Mouse (Mus musculus) CH12.LX (cell line): Measurements from ENCODE around the gene Ldah. TPM values are rescaled to one million over a fixed set of nuclear protein-coding genes. Genes with fewer than 3 reads are reported as not detected.

Experiments used
- DNase-seq: peaks from one replicate; pipeline ENCODE4 v3.0.0-alpha.2; 2013; ENCODE audit errors: extremely low read depth
- H3K27ac ChIP-seq: 2 replicates; pipeline ENCODE4 v1.5.1; 2012; ENCODE audit warnings: low read depth, mild to moderate bottlenecking, control low read depth, moderate library complexity; ENCODE audit not compliant: insufficient read depth
- H3K27me3 ChIP-seq: replicated peaks from 2 replicates; pipeline ENCODE3; 2012; ENCODE audit warnings: inconsistent platforms
- H3K36me3 ChIP-seq, 2 experiments: replicated peaks in 1 of 2; 2 replicates each; pipeline versions ENCODE3 to v1.6.1; 2012; ENCODE audit warnings: inconsistent platforms in 1 of 2, low read length in 1 of 2, mild to moderate bottlenecking in 1 of 2, mixed read lengths in 1 of 2, moderate library complexity in 1 of 2; ENCODE audit not compliant: control insufficient read depth in 1 of 2, insufficient read depth in 1 of 2
- H3K4me1 ChIP-seq, 2 experiments: 2 replicates each; pipeline ENCODE4 v1.6.1; 2012; ENCODE audit warnings: inconsistent platforms in 1 of 2, moderate library complexity in 1 of 2; ENCODE audit not compliant: insufficient read depth in 2 of 2, control insufficient read depth in 1 of 2
- H3K4me2 ChIP-seq: 2 replicates; pipeline ENCODE4 v1.6.1; 2012; ENCODE audit warnings: low read depth, mild to moderate bottlenecking, control low read depth; ENCODE audit not compliant: poor library complexity, insufficient read depth, severe bottlenecking
- H3K4me3 ChIP-seq, 3 experiments: fragments of 150-350 bp in 1 of 3; sonication (generic) in 1 of 3; replicated peaks in 1 of 3; 2 replicates each; pipeline versions ENCODE3 to v1.5.1; 2011 to 2012; ENCODE audit warnings: low read depth in 2 of 3, low read length in 2 of 3, mild to moderate bottlenecking in 2 of 3, moderate library complexity in 2 of 3, control low read depth in 1 of 3, improper control_type of control experiment in 1 of 3, inconsistent platforms in 1 of 3, mixed read lengths in 1 of 3; ENCODE audit not compliant: poor library complexity in 1 of 3
- H3K79me2 ChIP-seq: replicated peaks from 2 replicates; pipeline ENCODE4 v1.6.1; 2012; ENCODE audit warnings: mild to moderate bottlenecking, moderate library complexity; ENCODE audit not compliant: control insufficient read depth, poor library complexity, insufficient read depth, severe bottlenecking; ENCODE audit errors: extremely low read depth
- H3K9ac ChIP-seq: 2 replicates; pipeline ENCODE4 v1.6.1; 2012; ENCODE audit warnings: low read depth, mild to moderate bottlenecking, control low read depth, moderate library complexity; ENCODE audit not compliant: insufficient read depth
- H3K9me3 ChIP-seq: replicated peaks from 2 replicates; pipeline ENCODE3; 2012; ENCODE audit warnings: low read length, inconsistent platforms, mixed read lengths
- BHLHE40 ChIP-seq: IDR thresholded peaks from 2 replicates; pipeline ENCODE4 v1.6.1; 2011; ENCODE audit warnings: mild to moderate bottlenecking, low read depth, low read length, improper control_type of control experiment
- CHD1 ChIP-seq: IDR thresholded peaks from 2 replicates; pipeline ENCODE4 v1.6.1; 2012; ENCODE audit warnings: low read depth, low read length, improper control_type of control experiment, inconsistent platforms
- CHD2 ChIP-seq: IDR thresholded peaks from 2 replicates; pipeline ENCODE4 v1.6.1; 2011; ENCODE audit warnings: low read length, improper control_type of control experiment
- CTCF ChIP-seq, 2 experiments: IDR thresholded peaks in 1 of 2; conservative IDR thresholded peaks in 1 of 2; 2 replicates each; pipeline ENCODE4 v1.5.1; 2011 to 2012; ENCODE audit warnings: low read depth in 2 of 2, low read length in 2 of 2, improper control_type of control experiment in 1 of 2, inconsistent platforms in 1 of 2, mild to moderate bottlenecking in 1 of 2, moderate library complexity in 1 of 2
- EP300 ChIP-seq: IDR thresholded peaks from 2 replicates; pipeline ENCODE4 v1.6.1; 2011; ENCODE audit warnings: low read length, improper control_type of control experiment
- ETS1 ChIP-seq: conservative IDR thresholded peaks from 2 replicates; pipeline ENCODE4 v1.6.1; 2012; ENCODE audit warnings: low read depth, mild to moderate bottlenecking, inconsistent platforms, low read length, improper control_type of control experiment, moderate library complexity
- HCFC1 ChIP-seq: IDR thresholded peaks from 2 replicates; pipeline ENCODE4 v1.6.1; 2012; ENCODE audit warnings: low read depth, mild to moderate bottlenecking, inconsistent platforms, low read length, improper control_type of control experiment
- KAT2A ChIP-seq: IDR thresholded peaks from 2 replicates; pipeline ENCODE4 v1.6.1; 2012; ENCODE audit warnings: low read length, improper control_type of control experiment, inconsistent platforms; ENCODE audit not compliant: insufficient replicate concordance
- MAZ ChIP-seq: IDR thresholded peaks from 2 replicates; pipeline ENCODE4 v1.6.1; 2012; ENCODE audit warnings: low read depth, mild to moderate bottlenecking, inconsistent platforms, low read length, improper control_type of control experiment, moderate library complexity
- MXI1 ChIP-seq: IDR thresholded peaks from 2 replicates; pipeline ENCODE4 v1.6.1; 2011; ENCODE audit warnings: mild to moderate bottlenecking, low read depth, low read length, improper control_type of control experiment
- MYC ChIP-seq: IDR thresholded peaks from 2 replicates; pipeline ENCODE4 v1.6.1; 2011; ENCODE audit warnings: low read depth, mild to moderate bottlenecking, improper control_type of control experiment, low read length
- NRF1 ChIP-seq: IDR thresholded peaks from 2 replicates; pipeline ENCODE4 v1.6.1; 2014; ENCODE audit warnings: low read depth, mild to moderate bottlenecking, inconsistent platforms, low read length, improper control_type of control experiment, moderate library complexity
- PAX5 ChIP-seq: IDR thresholded peaks from 2 replicates; pipeline ENCODE4 v1.6.1; 2012; ENCODE audit warnings: low read length, inconsistent platforms, mixed read lengths
- POLR2AphosphoS2 ChIP-seq: IDR thresholded peaks from 2 replicates; pipeline ENCODE4 v1.6.1; 2011; ENCODE audit warnings: low read depth, low read length, improper control_type of control experiment
- RAD21 ChIP-seq: IDR thresholded peaks from 2 replicates; pipeline ENCODE4 v1.6.1; 2011; ENCODE audit warnings: low read depth, mild to moderate bottlenecking, low read length, improper control_type of control experiment, moderate library complexity
- RCOR1 ChIP-seq: conservative IDR thresholded peaks from 2 replicates; pipeline ENCODE4 v1.6.1; 2012; ENCODE audit warnings: low read depth, mild to moderate bottlenecking, inconsistent platforms, low read length, improper control_type of control experiment
- USF1 ChIP-seq: IDR thresholded peaks from 2 replicates; pipeline ENCODE4 v1.6.1; 2014; ENCODE audit warnings: low read depth, mild to moderate bottlenecking, inconsistent platforms, low read length, improper control_type of control experiment
- ZC3H11A ChIP-seq: IDR thresholded peaks from 2 replicates; pipeline ENCODE4 v1.6.1; 2012; ENCODE audit warnings: low read depth, mild to moderate bottlenecking, inconsistent platforms, low read length, improper control_type of control experiment
- ZKSCAN1 ChIP-seq: IDR thresholded peaks from 2 replicates; pipeline ENCODE4 v1.6.1; 2012; ENCODE audit warnings: low read depth, inconsistent platforms, low read length, improper control_type of control experiment, borderline replicate concordance
- dilution Hi-C: fragments of 300-500 bp; cut with MboI; formaldehyde crosslinking; loops from 2 replicates; pipeline ENCODE4 v1.14.3; 2020; ENCODE audit warnings: low sequenced_read_pairs; ENCODE audit not compliant: extremely low pct_unique_long_range_greater_than_20kb, extremely low pct_ligation_motif_present
- in situ Hi-C: fragments of 300-500 bp; cut with MboI; formaldehyde crosslinking; loops from 3 replicates; pipeline ENCODE4 v1.14.3; 2019; ENCODE audit warnings: low sequenced_read_pairs, low pct_ligation_motif_present, low pct_unique_long_range_greater_than_20kb, mixed read lengths
- polyA plus RNA-seq: library from polyadenylated mRNA; unstranded; fragments of >175 nt; gene quantifications from 2 replicates; pipeline ENCODE4 v1.2.1, GENCODE M21; 2012; ENCODE audit warnings: low read depth; ENCODE audit not compliant: insufficient read length
- total RNA-seq, 2 experiments: library from RNA; depleted of rRNA; stranded (reverse); fragments of 300-350 nt in 1 of 2; fragments of >200 nt in 1 of 2; gene quantifications; 2 replicates each; pipeline ENCODE4 v1.2.3; 2012 to 2014

Gene Ldah
- total and polyA plus RNA-seq, 3 experiments, result 18.2 to 41.5 (median 34.5) TPM

- Histone ChIP-seq H3K36me3 (peaks cover 47 to 97% of the 10 kb centered on the region in 2 experiments), H3K4me3 (no peak overlapping the region), H3K9ac (no peak overlapping the region), H3K27me3 (no peaks in the 10 kb centered on the region), H3K27ac (no peak overlapping the region), H3K79me2 (no peaks in the 10 kb centered on the region), H3K9me3 (no peaks in the 10 kb centered on the region), H3K4me1 (no peaks in the 10 kb centered on the region), H3K4me2 (no peak overlapping the region)
- dilution Hi-C loops, result no loop called here
- TF ChIP-seq MYC (no peak), HCFC1 (no peak), RAD21 (no peak), ZC3H11A (no peak), USF1 (no peak), CHD1 (no peak), CTCF (conservative IDR thresholded peaks at IDR 0.05 in 1 of 2, IDR thresholded peaks at IDR 0.05 in 1 of 2; ENCODE audit: low read depth in 2 of 2, low read length in 2 of 2) (no peak), MXI1 (no peak), NRF1 (no peak), RCOR1 (no peak)
- in situ Hi-C loops, result loop anchor here (5.0 to 25.0 kb wide), 2 partner anchors 181 to 691 kb away; partner anchors contain the start of gene Rhob
- DNase-seq, result no peak
These were observed 113.6 kb downstream of the Ldah start for GRCm38 (mm10) chr12:8321506-8321905.

GRCm38 (mm10) chr12:8324086-8324485, 116.2 kb downstream of the Ldah start:
- H3K36me3 ChIP-seq, result peaks cover 37 to 92% of the 10 kb centered on the region in 2 experiments
- dilution Hi-C loops, result no loop called here
- peaks cover 0 to 11% of the 10 kb centered on the region in 2 experiments; a peak in 2 of 4 replicates for H3K4me1 ChIP-seq

More at GRCm38 (mm10) chr12:8324086-8324485, 116.2 kb downstream of the Ldah start:
- no peak overlapping the region for H3K4me2 ChIP-seq
- H3K27ac ChIP-seq, result no peak overlapping the region
- DNase-seq, result no peak
- H3K9ac ChIP-seq, result no peak overlapping the region
- no peaks in the 10 kb centered on the region for H3K27me3 ChIP-seq
- no peaks in the 10 kb centered on the region for H3K79me2 ChIP-seq
- H3K9me3 ChIP-seq, result no peaks in the 10 kb centered on the region
- no peak overlapping the region for H3K4me3 ChIP-seq
- TF ChIP-seq ZC3H11A (no peak), KAT2A (no peak), BHLHE40 (no peak), CHD2 (no peak), ETS1 (no peak), POLR2AphosphoS2 (no peak), HCFC1 (no peak), ZKSCAN1 (no peak), MAZ (no peak), PAX5 (no peak), EP300 (no peak), NRF1 (no peak), CHD1 (no peak)
- in situ Hi-C loops, result loop anchor here (5.0 to 25.0 kb wide), 2 partner anchors 178 to 688 kb away; partner anchors contain the start of gene Rhob
